Mouse (Mus musculus) thymus, adult 2 months (tissue): ENCODE results near the gene Cfap44.

Experiments used
- CTCF ChIP-seq: fragments of 200-500 bp; IDR thresholded peaks from 2 replicates; pipeline ENCODE4 v1.5.1; 2012; ENCODE audit warnings: mild to moderate bottlenecking, control low read depth, low read length, moderate library complexity, borderline replicate concordance; ENCODE audit not compliant: control insufficient read depth, poor library complexity, insufficient read depth; ENCODE audit errors: extremely low read depth
- POLR2A ChIP-seq: fragments of 200-500 bp; IDR thresholded peaks from 2 replicates; pipeline ENCODE4 v1.6.1; 2012; ENCODE audit warnings: mild to moderate bottlenecking, low read length, control low read depth, moderate library complexity; ENCODE audit not compliant: control insufficient read depth, poor library complexity, insufficient read depth; ENCODE audit errors: extremely low read depth

DNA sequence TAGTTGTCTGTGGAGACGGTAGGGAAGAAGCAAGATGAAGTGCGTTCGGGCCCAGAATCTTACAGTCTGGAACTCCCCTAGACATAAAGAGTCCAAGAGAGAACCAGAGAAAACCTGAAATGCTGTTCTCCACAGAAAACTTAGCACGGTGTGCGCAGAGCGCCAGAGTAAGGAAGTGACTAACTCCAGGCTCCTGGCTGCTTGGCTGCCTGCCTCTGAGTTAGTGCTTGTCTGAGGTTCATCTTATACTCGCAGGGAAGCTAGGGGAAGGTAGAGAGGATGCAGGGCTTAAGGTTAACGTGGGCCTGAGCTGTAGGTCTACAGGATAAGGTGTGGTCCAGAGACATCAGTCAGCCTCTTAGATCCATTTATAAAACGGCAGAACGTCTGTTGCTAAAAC lies 107.2 kb downstream of the Cfap44 start:
- TF ChIP-seq CTCF (no peak), POLR2A (no peak)
